Mouse (Mus musculus) left cerebral cortex, postnatal 25 days (tissue): ENCODE measurements around the gene Pate4. TPM values are rescaled to one million over a fixed set of nuclear protein-coding genes. Genes with fewer than 3 reads are reported as not detected.
"Not testable (repeated sequence)": the region's sequence is repeated elsewhere in the genome, so short reads cannot be mapped to it uniquely, and the experiment has no call there.

ENCODE experiments used
- DNase-seq, 2 experiments: peaks; one replicate each; pipeline ENCODE4 v3.0.0; 2022; ENCODE audit warnings: low spot score in 2 of 2, mixed read lengths in 1 of 2
- intact Hi-C: fragments of 180-260 bp; cut with DNase I; formaldehyde crosslinking; loops from one replicate; pipeline ENCODE4 v1.15.1; 2025
- total RNA-seq, 2 experiments: library from RNA; stranded (reverse); gene quantifications; 2 replicates each; pipeline ENCODE4 v1.2.3; 2021

The Pate4 gene
- total RNA-seq: not detected

DNA sequence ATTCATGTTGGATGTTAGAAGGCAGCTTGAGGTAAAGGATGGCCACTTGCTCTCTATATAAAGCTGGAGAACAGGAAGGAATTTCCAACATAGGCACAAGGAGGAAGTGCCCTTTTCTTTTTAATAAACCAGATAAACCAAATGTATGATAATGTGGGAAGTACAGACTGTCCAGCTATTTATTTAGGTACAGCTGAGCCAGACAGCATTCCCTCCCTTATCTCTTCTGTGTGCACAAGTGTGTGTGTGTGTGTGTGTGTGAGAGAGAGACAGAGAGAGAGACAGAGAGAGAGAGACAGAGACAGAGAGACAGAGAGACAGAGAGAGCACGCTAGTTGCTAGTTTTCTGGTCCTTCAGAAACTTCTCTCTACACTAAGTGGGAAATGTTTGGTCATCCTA lies at the start of gene Pate4:
Pate4 (minus strand) TSS at position 101 of the 400 bp plus-strand sequence.
- no peak for DNase-seq

DNA sequence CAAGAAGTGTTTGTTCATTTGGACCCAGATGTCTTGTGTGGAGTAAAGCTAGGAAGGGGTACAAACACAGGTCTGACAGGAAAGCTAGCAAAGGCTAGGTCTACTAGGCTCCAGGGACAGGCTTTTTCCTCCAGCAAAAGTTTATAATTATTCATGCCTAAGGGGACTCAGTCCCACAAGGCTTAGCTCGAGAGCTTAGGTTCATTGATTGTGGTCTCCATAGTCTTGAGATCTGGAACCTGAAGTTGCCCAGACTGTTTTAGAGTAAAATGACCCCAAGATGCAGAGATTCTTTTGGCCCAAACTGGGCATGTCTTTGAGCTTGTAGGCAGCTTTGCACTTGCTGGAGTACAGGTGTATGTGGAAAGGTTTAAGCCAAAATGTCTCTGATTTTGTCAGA lies 36.4 kb upstream of the Pate4 start, which contains the start of gene Pate3:
Pate3 (minus strand) TSS at position 101 of the 400 bp plus-strand sequence.
- no peak for DNase-seq
- intact Hi-C loops: no loop called here

More for the DNA sequence above, at the start of gene Pate4:
- intact Hi-C loops: no loop called here

DNA sequence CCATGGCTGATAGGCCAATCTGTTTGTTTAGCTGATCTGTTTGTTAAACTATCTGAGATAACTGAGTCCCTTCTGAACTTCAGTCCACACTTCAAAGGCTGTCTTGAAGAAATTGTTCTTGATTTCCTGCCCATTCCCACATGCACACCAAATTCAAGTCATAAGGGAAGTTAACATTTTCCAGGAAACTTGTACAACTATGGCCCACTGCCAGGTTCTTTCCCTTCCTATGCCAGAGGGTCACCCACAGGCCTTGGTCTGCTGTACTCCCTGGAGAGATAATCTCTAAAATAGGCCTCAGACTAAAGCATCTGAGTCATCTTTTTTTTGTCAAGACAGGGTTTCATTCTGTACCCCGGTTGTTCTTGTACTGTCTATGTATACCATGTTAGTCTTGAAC lies 21.2 kb upstream of the Pate4 start:
- no peak for DNase-seq
- intact Hi-C loops: no loop called here

GRCm38 (mm10) chr9:35616784-35617183 lies 5.0 kb upstream of the Pate4 start:
- intact Hi-C loops: not testable (repeated sequence)

GRCm38 (mm10) chr9:35614005-35614404 lies 2.3 kb upstream of the Pate4 start:
- intact Hi-C loops: no loop called here
- DNase-seq: no peak

More at GRCm38 (mm10) chr9:35616784-35617183, 5.0 kb upstream of the Pate4 start:
- DNase-seq: not testable (repeated sequence)

DNA sequence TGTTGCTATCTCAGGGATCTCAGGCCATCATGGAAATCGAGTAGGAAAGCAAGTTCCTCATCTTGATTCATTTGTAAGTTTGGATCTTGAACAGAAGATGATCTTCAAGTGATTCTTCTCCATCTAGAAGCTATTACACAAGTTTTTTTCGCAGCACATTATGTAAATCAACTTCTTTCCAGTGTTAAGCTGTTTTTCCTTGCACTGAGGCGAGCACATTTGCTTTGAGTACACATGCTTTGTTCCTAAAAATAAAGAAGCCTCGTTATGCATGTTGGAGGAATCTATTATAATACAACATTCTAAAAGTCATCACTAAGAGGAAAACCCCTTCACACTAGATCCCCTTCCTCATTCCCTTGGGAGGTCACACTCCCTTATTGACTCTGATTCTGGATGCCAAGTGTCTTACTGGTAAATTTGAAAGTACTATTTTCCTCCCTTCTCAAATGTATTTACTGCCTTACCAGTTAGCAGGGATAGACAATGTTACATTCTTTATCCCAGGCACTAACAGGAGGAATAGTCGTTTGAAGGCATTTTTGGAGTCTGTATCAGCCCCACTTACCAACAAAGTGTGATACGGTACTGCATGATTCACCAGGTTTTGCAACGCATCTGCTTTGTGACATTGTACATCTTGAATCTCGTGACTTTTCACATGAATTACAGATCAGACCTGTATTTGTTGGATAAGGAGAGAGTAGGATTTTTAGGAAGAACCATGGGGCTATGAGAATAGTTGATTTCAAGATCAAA lies 3.9 kb downstream of the Pate4 start:
- intact Hi-C loops: no loop called here

GRCm38 (mm10) chr9:35592903-35593302 lies 18.8 kb downstream of the Pate4 start:
- DNase-seq: peak; percentile 32 to 57
- intact Hi-C loops: loop anchor here (1.0 to 10.0 kb wide), 3 partner anchors 114 to 1122 kb away; no protein-coding TSS in a partner anchor

More for the DNA sequence above, 3.9 kb downstream of the Pate4 start:
- peak in 1 of 2 experiments; percentile 46 for DNase-seq

- intact Hi-C loops: no loop called here
- DNase-seq: no peak
These were observed 24.1 kb downstream of the Pate4 start for GRCm38 (mm10) chr9:35587674-35588073.

DNA sequence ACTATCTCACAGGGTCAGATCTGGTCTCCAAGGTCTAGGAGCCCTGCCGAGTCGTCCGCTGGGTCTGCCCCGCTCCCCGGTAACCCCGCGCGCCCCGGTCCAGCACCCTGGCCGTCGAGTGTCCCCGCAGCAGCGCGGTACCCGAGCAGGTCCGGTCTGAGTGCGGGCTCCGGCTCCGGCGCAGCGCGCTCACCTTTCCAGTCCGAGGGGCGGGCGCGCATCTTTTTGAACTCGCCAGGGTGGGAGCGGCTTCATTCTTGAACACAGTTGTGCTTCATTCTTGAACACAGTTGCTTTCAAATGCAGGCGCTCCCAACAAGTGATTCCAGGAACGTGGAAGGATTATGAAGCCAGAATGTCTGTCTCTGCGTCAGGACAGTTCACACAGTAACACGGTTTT lies 37.3 kb downstream of the Pate4 start:
- intact Hi-C loops: no loop called here
- no peak for DNase-seq

DNA sequence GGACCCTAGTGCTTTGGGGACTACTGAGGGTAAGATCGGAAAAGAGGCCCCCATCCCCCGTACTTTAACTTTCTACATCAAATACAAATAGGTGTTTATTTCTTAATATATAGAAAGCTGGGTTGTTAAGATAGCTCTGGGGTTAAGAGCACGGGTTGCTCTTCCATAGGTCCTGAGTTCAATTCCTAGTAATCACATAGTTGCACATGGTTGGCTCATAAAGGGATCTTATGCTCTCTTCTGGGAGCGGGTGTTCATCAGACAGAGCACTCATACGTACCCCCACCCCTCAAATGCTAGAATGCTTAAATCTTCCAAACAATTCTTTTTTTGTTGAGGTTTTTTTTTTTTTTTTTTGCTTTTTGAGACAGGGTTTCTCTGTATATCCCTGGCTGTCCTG lies 41.1 kb downstream of the Pate4 start:
- DNase-seq: no peak
- intact Hi-C loops: no loop called here

GRCm38 (mm10) chr9:35569571-35570534 lies 41.9 kb downstream of the Pate4 start, which contains the start of the genes Pate2 and Hyls1:
Gene Pate2 (plus strand): TSS chr9:35570284.
Gene Hyls1 (minus strand): TSS chr9:35570398.
- intact Hi-C loops: no loop called here
- DNase-seq: peak; percentile 91 to 97

GRCm38 (mm10) chr9:35567995-35568394 lies 43.7 kb downstream of the Pate4 start:
- intact Hi-C loops: no loop called here
- no peak for DNase-seq

GRCm38 (mm10) chr9:35564536-35565240 lies 47.1 kb downstream of the Pate4 start:
- no peak for DNase-seq
- intact Hi-C loops: no loop called here

DNA sequence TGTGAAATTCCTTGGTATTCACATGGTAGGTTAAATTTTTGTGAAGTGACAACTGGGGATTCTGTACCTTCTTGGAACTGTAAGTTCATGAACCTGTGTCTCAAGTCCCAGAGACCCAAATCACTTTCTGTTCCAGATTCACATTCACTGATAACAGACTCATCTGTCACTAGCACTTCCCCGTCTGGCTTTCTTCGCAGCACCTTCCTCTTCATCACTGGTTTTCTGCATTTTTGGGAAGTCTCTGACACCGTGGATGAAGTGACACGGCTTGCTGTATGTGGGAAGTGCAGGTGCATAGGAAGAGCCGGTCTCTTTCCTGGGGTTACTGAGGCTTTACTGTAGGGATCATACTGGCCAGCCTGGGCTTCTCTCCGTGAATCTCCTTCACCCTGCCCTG lies 50.2 kb downstream of the Pate4 start:
- intact Hi-C loops: no loop called here
- DNase-seq: no peak

GRCm38 (mm10) chr9:35561076-35561475 lies 50.7 kb downstream of the Pate4 start:
- intact Hi-C loops: no loop called here
- no peak for DNase-seq

DNA sequence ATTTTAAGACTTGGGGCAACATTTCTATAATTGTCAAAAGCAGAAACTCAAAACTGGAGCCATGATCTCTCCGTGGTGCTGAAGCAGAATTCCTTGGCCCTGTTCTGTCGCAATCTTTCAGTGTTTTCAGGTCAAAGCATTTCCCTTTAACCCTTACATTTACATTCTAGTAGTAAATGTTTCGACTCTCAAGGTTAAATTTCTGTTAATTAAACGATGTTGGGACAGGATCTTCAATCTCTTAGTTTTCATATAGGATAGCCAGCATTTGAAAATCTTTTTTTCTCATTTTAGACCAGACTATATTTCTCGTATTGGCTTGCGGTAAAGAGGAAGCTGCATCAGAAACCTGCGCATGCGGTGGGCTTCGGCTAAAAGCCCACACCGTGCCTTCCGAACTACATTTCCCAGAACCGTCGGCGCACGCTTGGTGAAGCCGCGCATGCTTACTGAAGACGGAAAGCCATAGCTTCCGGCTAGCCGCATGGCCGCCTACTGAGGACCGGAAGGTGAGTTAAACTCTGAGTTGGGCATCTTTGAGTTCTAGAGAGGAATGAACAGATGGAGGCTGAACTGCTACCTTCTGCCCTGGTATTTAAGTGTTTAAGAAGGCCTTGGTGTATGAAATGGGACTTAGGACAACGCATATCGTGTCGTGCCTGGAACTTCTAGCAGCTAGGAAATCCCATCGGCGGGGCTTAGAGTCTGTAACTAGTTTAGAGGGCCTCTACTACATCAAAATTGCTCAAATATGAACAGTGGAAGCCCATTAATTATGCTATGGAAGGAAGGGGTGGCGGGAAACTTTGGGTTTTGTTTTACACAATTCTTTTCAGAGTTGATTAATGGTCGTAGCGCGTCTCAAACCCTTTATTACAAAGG lies 52.5 kb downstream of the Pate4 start:
- intact Hi-C loops: no loop called here

GRCm38 (mm10) chr9:35558257-35559008 lies 53.3 kb downstream of the Pate4 start, which contains the start of the genes Ddx25 and Pus3:
Gene Ddx25 (minus strand): TSS chr9:35558528.
Gene Pus3 (plus strand): TSS chr9:35558595.
- peak; percentile 78 for DNase-seq
- intact Hi-C loops: no loop called here

More for the DNA sequence above, 52.5 kb downstream of the Pate4 start:
- peak; percentile 86 to 90 for DNase-seq
